Mouse (Mus musculus): ENCODE data around the gene Mecom. TPM values are rescaled to one million over a fixed set of nuclear protein-coding genes. Genes with fewer than 3 reads are reported as not detected.
A peak's percentile ranks its signal among the peaks of the same experiment; 100 is the strongest.

The Mecom gene
- polyA plus RNA-seq, 1 experiment from 2014 or later, result 68.8 TPM

- no peak for ATAC-seq (ENCODE audit: borderline replicate concordance, extremely low read depth, low FRiP score, low TSS enrichment)
- Histone ChIP-seq H3K27ac (no peak overlapping the region), H3K4me2 (no peak overlapping the region), H3K27me3 (no peaks in the 10 kb centered on the region), H3K36me3 (no peaks in the 10 kb centered on the region), H3K9ac (no peak overlapping the region), H3K4me3 (no peak overlapping the region), H3K9me3 (no peaks in the 10 kb centered on the region), H3K4me1 (peaks cover 44% of the 10 kb centered on the region)
- 32% methylated on average over 5 of the region's 5 CpGs for WGBS
Measured at GRCm38 (mm10) chr3:30257776-30258175, 290.0 kb downstream of the Mecom start.

GRCm38 (mm10) chr3:30256896-30257295 is 290.9 kb downstream of the Mecom start:
- Histone ChIP-seq H3K27me3 (no peaks in the 10 kb centered on the region), H3K36me3 (no peaks in the 10 kb centered on the region), H3K27ac (no peak overlapping the region), H3K4me1 (peaks cover 35% of the 10 kb centered on the region), H3K9ac (no peak overlapping the region), H3K4me2 (no peak overlapping the region), H3K4me3 (no peak overlapping the region), H3K9me3 (no peaks in the 10 kb centered on the region)
- no peak for ATAC-seq (ENCODE audit: borderline replicate concordance, extremely low read depth, low FRiP score, low TSS enrichment)
- 83% methylated on average over 7 of the region's 7 CpGs for WGBS

DNA sequence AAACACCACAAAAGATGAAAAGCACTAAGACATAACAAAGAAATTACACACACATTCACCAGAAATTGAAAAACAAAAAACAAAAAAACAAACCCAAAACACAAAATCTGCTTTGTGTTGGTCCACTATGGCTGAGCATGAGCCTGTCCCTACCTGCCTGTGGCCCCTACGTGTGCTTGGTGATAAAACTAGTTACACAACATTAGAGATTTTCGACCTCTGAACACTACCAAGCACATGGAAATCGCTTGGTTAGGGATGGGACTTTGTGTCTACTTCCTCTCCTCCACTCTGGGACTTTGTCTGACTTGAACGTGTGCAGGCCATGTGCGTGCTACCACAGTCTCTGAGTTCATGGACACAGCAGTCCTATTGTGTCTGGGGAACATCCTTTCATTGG is 292.0 kb downstream of the Mecom start:
- no peak overlapping the region for H3K4me3 ChIP-seq
- H3K9ac ChIP-seq, result no peak overlapping the region
- no peak overlapping the region for H3K27ac ChIP-seq
- H3K4me2 ChIP-seq, result no peak overlapping the region
- ATAC-seq (ENCODE audit: borderline replicate concordance, extremely low read depth, low FRiP score, low TSS enrichment), result no peak
- no peaks in the 10 kb centered on the region for H3K9me3 ChIP-seq
- 79% methylated on average over 5 of the region's 5 CpGs for WGBS
- no peaks in the 10 kb centered on the region for H3K36me3 ChIP-seq
- H3K27me3 ChIP-seq, result no peaks in the 10 kb centered on the region
- peaks cover 26% of the 10 kb centered on the region for H3K4me1 ChIP-seq

DNA sequence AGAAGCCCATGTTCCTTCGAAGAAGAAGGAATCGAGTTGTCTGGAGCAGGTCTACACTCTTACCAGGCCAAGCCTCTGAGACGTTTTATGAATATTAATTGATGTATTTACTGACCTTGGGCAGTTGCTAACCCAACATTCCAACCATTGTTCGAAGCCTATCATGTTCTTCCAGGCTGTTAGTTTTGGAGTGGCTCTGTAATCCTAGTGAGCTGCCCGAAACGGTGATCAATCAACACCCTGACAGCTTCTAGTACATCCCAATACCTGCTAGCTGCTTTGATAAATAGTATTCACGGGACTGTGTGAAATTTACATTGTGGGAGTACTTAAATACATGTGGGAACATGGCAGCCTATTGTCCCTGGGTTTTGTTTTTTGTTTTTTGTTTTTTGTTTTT is 293.4 kb downstream of the Mecom start:
- ATAC-seq (ENCODE audit: borderline replicate concordance, extremely low read depth, low FRiP score, low TSS enrichment), result no peak
- H3K4me3 ChIP-seq, result no peak overlapping the region
- H3K27me3 ChIP-seq, result no peaks in the 10 kb centered on the region
- H3K4me1 ChIP-seq, result peaks cover 26% of the 10 kb centered on the region
- H3K27ac ChIP-seq, result no peak overlapping the region
- no peaks in the 10 kb centered on the region for H3K36me3 ChIP-seq
- H3K9me3 ChIP-seq, result no peaks in the 10 kb centered on the region
- no peak overlapping the region for H3K4me2 ChIP-seq
- H3K9ac ChIP-seq, result no peak overlapping the region
- WGBS, result 32% methylated on average over 7 of the region's 7 CpGs

- H3K4me3 ChIP-seq, result no peak overlapping the region
- H3K4me2 ChIP-seq, result no peak overlapping the region
- ATAC-seq (ENCODE audit: borderline replicate concordance, extremely low read depth, low FRiP score, low TSS enrichment), result no peak
- H3K9ac ChIP-seq, result no peak overlapping the region
- H3K4me1 ChIP-seq, result peaks cover 28% of the 10 kb centered on the region
- H3K27me3 ChIP-seq, result no peaks in the 10 kb centered on the region
- WGBS, result 66% methylated on average over 5 of the region's 5 CpGs
- H3K9me3 ChIP-seq, result no peaks in the 10 kb centered on the region
- no peaks in the 10 kb centered on the region for H3K36me3 ChIP-seq
- no peak overlapping the region for H3K27ac ChIP-seq
Measured at GRCm38 (mm10) chr3:30253714-30254113, 294.1 kb downstream of the Mecom start.

DNA sequence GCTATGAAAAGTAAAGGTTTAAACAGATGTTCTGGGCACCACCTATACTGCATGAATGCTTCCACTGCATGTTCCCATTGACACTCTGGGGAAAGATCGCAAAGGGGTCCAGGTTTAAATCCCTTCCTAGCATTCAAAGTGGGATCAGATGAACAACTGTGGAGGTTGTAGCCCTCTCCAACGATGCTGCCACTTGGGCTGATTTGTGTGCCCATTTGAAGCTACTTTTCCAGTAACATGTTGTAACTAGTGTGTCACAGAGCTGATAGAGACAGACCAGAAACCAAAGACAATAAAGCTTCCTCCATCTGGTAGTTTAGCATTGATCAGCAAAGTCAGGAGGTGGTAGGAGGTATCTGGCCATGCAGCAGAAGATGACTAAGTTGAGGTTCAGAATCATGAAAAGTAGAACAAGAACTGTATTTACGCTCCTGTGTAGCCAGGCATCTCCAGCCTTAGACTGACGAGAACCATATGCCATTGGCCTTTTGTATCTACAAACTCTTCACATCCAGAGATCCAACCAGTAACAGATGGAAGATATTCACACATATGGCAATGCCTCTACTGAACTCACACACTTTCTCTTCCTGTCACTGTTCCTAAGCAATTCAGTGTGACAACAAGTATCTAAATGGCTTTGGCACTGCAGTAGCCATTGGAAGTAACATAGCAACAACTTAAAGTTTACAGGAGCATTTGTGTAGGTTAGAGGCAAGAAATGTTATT is 299.0 kb downstream of the Mecom start:
- no peaks in the 10 kb centered on the region for H3K27me3 ChIP-seq
- no peaks in the 10 kb centered on the region for H3K9me3 ChIP-seq
- peaks cover 53% of the 10 kb centered on the region for H3K4me1 ChIP-seq
- H3K4me3 ChIP-seq, result no peak overlapping the region
- ATAC-seq (ENCODE audit: borderline replicate concordance, extremely low read depth, low FRiP score, low TSS enrichment), result no peak
- WGBS, result 76% methylated on average over 4 of the region's 4 CpGs
- no peak overlapping the region; the same call in 1 of the 2 replicates for H3K27ac ChIP-seq
- no peaks in the 10 kb centered on the region for H3K36me3 ChIP-seq
- no peak overlapping the region for H3K4me2 ChIP-seq
- H3K9ac ChIP-seq, result no peak overlapping the region

- no peak overlapping the region for H3K9ac ChIP-seq
- H3K4me2 ChIP-seq, result 0 out of 2 replicates have a peak overlapping the region, but pooled peaks have one; percentile 17
- H3K4me1 ChIP-seq, result peaks cover 53% of the 10 kb centered on the region
- H3K9me3 ChIP-seq, result no peaks in the 10 kb centered on the region
- no peaks in the 10 kb centered on the region for H3K36me3 ChIP-seq
- no peaks in the 10 kb centered on the region for H3K27me3 ChIP-seq
- peak; percentile 19; the same call in 1 of the 2 replicates for ATAC-seq (ENCODE audit: borderline replicate concordance, extremely low read depth, low FRiP score, low TSS enrichment)
- WGBS, result 61% methylated on average over 5 of the region's 5 CpGs
- H3K27ac ChIP-seq, result peak overlapping the region; percentile 81
- no peak overlapping the region for H3K4me3 ChIP-seq
Measured at GRCm38 (mm10) chr3:30247256-30247655, 300.6 kb downstream of the Mecom start.

DNA sequence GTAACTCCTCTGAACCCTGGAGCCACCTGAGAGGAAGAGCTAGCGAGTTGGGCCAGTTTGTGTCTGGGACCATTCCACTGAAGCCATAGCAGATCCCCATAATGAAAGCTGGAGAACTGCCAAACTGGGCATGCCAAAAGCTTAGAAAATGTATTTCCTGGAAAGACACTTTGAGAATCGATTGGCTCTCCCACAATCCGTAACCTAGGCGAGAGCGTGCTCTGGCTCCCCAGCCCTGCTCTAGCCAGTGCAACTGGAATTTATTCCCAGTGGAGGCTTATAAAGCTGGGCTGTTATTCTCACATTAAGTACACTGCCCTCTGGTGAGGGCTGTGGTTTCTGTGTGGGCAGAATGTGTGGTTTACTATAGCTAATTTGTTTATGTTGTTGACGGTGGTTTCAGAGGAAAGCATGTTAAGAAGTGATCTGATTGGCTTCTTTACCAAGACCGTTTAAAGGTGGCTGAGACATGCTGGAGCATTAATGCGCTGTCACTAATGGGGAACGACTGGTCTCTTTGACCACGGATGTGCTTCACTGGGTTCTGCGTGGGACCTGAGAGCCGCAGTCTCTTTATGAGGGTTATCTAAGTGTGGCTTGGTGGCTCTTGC is 301.3 kb downstream of the Mecom start:
- H3K9me3 ChIP-seq, result no peaks in the 10 kb centered on the region
- H3K27me3 ChIP-seq, result no peaks in the 10 kb centered on the region
- peak overlapping the region; percentile 17; the same call in 1 of the 2 replicates for H3K4me2 ChIP-seq
- ATAC-seq (ENCODE audit: borderline replicate concordance, extremely low read depth, low FRiP score, low TSS enrichment), result peak; percentile 50
- H3K36me3 ChIP-seq, result no peaks in the 10 kb centered on the region
- peaks cover 53% of the 10 kb centered on the region for H3K4me1 ChIP-seq
- 37% methylated on average over 12 of the region's 12 CpGs for WGBS
- no peak overlapping the region for H3K4me3 ChIP-seq
- H3K27ac ChIP-seq, result peak overlapping the region; percentile 81
- no peak overlapping the region for H3K9ac ChIP-seq

GRCm38 (mm10) chr3:30245950-30246349 is 301.9 kb downstream of the Mecom start:
- no peaks in the 10 kb centered on the region for H3K9me3 ChIP-seq
- ATAC-seq (ENCODE audit: borderline replicate concordance, extremely low read depth, low FRiP score, low TSS enrichment), result peak; percentile 64
- 30% methylated on average over 5 of the region's 5 CpGs for WGBS
- peak overlapping the region; percentile 17; the same call in 1 of the 2 replicates for H3K4me2 ChIP-seq
- H3K27ac ChIP-seq, result peak overlapping the region; percentile 81
- H3K9ac ChIP-seq, result no peak overlapping the region
- H3K27me3 ChIP-seq, result no peaks in the 10 kb centered on the region
- H3K4me1 ChIP-seq, result peaks cover 53% of the 10 kb centered on the region
- no peaks in the 10 kb centered on the region for H3K36me3 ChIP-seq
- H3K4me3 ChIP-seq, result no peak overlapping the region

DNA sequence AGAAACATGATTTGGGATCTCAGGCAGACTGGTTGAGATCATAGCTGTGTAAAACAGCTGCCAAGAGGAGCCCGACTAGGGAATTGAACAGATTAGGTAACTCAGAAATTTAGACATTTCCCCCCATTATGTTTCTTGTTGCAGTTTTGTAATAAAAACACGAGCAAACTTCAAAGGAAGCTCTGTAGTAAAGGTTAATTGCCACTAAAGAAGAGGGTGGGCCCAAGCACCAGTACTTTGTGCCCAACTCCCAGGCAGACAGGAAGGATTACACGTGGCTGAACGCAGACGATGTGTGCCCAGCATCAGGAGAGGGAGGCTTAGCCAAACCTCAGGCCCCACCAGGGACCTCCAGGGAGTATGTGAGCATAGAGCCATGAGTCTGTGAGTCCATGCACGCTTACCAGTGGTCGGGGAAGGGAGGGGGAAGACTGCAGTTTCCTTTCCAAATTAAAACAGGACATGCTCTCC is 303.4 kb downstream of the Mecom start:
- ATAC-seq (ENCODE audit: borderline replicate concordance, extremely low read depth, low FRiP score, low TSS enrichment), result no peak
- Histone ChIP-seq H3K27ac (peak overlapping the region; percentile 81), H3K4me3 (no peak overlapping the region), H3K4me2 (no peak overlapping the region), H3K36me3 (no peaks in the 10 kb centered on the region), H3K9ac (no peak overlapping the region), H3K9me3 (no peaks in the 10 kb centered on the region), H3K4me1 (peaks cover 53% of the 10 kb centered on the region), H3K27me3 (no peaks in the 10 kb centered on the region)
- WGBS, result 7% methylated on average over 7 of the region's 7 CpGs

- Histone ChIP-seq H3K4me1 (peaks cover 49% of the 10 kb centered on the region), H3K4me2 (no peak overlapping the region), H3K4me3 (no peak overlapping the region), H3K9me3 (no peaks in the 10 kb centered on the region), H3K27me3 (no peaks in the 10 kb centered on the region), H3K9ac (no peak overlapping the region), H3K36me3 (no peaks in the 10 kb centered on the region), H3K27ac (peak overlapping the region; percentile 81)
- 57% methylated on average over 8 of the region's 8 CpGs for WGBS
- ATAC-seq (ENCODE audit: borderline replicate concordance, extremely low read depth, low FRiP score, low TSS enrichment), result no peak
Measured at GRCm38 (mm10) chr3:30243776-30244275, 304.0 kb downstream of the Mecom start.

GRCm38 (mm10) chr3:30239416-30239815 is 308.4 kb downstream of the Mecom start:
- ATAC-seq (ENCODE audit: borderline replicate concordance, extremely low read depth, low FRiP score, low TSS enrichment), result no peak

More at GRCm38 (mm10) chr3:30239416-30239815, 308.4 kb downstream of the Mecom start:
- 85% methylated on average over 1 of the region's 1 CpGs for WGBS
- Histone ChIP-seq H3K4me1 (peaks cover 6% of the 10 kb centered on the region), H3K4me2 (no peak overlapping the region), H3K36me3 (no peaks in the 10 kb centered on the region), H3K27ac (no peak overlapping the region), H3K4me3 (no peak overlapping the region), H3K9ac (no peak overlapping the region), H3K9me3 (no peaks in the 10 kb centered on the region), H3K27me3 (no peaks in the 10 kb centered on the region)
